Mouse (Mus musculus) embryonic facial prominence, embryonic 10.5 days (tissue): ENCODE data around the gene Mboat1. TPM values are rescaled to one million over a fixed set of nuclear protein-coding genes. Genes with fewer than 3 reads are reported as not detected.

Source experiments
- DNase-seq: peaks from one replicate; pipeline ENCODE4 v3.0.0-alpha.2; 2017; ENCODE audit warnings: low spot score
- H3K27ac ChIP-seq: fragments of 300-500 bp; sonication (generic); replicated peaks from 2 replicates; pipeline ENCODE4 v1.5.1; 2016; ENCODE audit warnings: mild to moderate bottlenecking
- H3K27me3 ChIP-seq: fragments of 300-500 bp; sonication (generic); replicated peaks from 2 replicates; pipeline ENCODE4 v1.6.1; 2016; ENCODE audit warnings: low read depth, mild to moderate bottlenecking; ENCODE audit not compliant: poor library complexity, severe bottlenecking
- H3K36me3 ChIP-seq: fragments of 300-500 bp; sonication (generic); replicated peaks from 2 replicates; pipeline ENCODE4 v1.6.1; 2016; ENCODE audit warnings: mild to moderate bottlenecking, moderate library complexity
- H3K4me1 ChIP-seq: fragments of 300-500 bp; sonication (generic); 2 replicates; pipeline ENCODE4 v1.6.1; 2016
- H3K4me3 ChIP-seq: fragments of 300-500 bp; sonication (generic); 2 replicates; pipeline ENCODE4 v1.5.1; 2016; ENCODE audit warnings: mild to moderate bottlenecking, moderate library complexity
- H3K9me3 ChIP-seq: fragments of 300-500 bp; sonication (generic); 2 replicates; pipeline ENCODE4 v1.6.1; 2016; ENCODE audit warnings: mild to moderate bottlenecking
- WGBS: fragments of 180-500 bp; shearing (Covaris S2); methylation state at CpG from one replicate; pipeline ENCODE4 v1.1.7; 2016; 5-methylcytosine and 5-hydroxymethylcytosine counted together
- polyA plus RNA-seq: library from polyadenylated mRNA; unstranded; fragments of >200 nt; fragmentation: Nextera tagmentation; extraction: Ambion mirVana; gene quantifications from 2 replicates; pipeline ENCODE4 v1.2.1, GENCODE M21; 2016

Gene Mboat1
- polyA plus RNA-seq, 1 experiment from 2014 or later = 7.6 TPM

DNA sequence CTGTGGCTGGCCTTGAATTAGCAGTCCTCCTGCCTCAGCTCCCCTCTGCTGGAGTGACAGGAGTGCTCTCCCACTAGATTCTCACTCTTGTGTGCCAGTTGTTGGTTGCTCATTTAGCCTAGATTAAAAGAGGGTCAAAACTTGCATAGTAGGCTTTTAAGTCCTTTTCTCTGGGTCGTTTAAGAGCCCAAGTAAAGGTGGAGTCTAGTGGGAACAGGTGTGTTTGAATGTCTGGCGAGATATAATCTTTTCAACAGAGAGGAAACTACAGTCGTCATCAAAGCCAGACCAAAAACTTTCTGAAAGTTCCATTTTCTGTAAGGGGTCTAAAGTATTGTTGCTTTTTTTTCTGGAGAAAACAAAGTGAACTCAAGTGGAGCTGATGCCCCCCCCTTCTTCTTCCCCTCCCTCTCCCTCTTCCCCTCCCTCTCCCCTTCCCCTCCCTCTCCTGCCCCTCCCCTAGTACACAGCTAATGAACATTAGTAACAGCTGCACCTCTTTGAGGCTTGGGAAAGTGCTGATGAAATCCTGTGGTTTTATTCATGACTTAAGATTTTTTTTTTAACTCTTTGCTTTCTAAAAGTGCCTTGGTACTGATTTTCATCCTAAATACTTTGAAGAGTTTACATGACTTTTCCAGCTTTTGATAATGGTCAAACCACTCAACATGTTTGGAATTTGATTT, 55.9 kb downstream of the Mboat1 start:
- no peaks in the 10 kb centered on the region for H3K27me3 ChIP-seq
- H3K27ac ChIP-seq = no peak overlapping the region
- WGBS = 69% methylated on average over 3 of the region's 3 CpGs
- H3K9me3 ChIP-seq = no peaks in the 10 kb centered on the region
- no peak overlapping the region for H3K4me3 ChIP-seq
- H3K36me3 ChIP-seq = no peaks in the 10 kb centered on the region
- no peak for DNase-seq
- peaks cover 5% of the 10 kb centered on the region; the same call in 1 of the 2 replicates for H3K4me1 ChIP-seq

DNA sequence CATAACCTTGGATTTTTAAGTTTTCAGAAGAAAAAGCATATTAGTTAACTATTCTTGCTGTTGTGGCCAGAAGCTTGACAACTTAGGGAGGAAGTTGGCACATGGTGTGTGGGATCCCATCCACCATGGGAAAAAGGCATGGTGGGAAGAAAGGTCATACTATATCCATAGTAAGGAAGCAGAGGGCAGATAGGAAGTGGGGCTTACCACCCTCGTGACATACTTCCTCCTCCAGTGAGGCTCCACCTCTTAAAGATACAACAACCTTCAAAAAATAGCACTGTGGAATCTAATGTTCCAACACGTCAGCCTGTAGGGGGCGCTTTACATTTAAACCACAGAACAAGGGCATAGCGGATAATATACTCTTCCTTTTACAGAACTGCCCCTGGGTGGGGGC, 57.1 kb downstream of the Mboat1 start:
- H3K9me3 ChIP-seq = no peaks in the 10 kb centered on the region
- H3K4me1 ChIP-seq = peaks cover 8% of the 10 kb centered on the region; the same call in 1 of the 2 replicates
- H3K36me3 ChIP-seq = no peaks in the 10 kb centered on the region
- no peak overlapping the region for H3K27ac ChIP-seq
- no peaks in the 10 kb centered on the region for H3K27me3 ChIP-seq
- WGBS = 66% methylated on average over 4 of the region's 4 CpGs
- DNase-seq = no peak
- H3K4me3 ChIP-seq = no peak overlapping the region

DNA sequence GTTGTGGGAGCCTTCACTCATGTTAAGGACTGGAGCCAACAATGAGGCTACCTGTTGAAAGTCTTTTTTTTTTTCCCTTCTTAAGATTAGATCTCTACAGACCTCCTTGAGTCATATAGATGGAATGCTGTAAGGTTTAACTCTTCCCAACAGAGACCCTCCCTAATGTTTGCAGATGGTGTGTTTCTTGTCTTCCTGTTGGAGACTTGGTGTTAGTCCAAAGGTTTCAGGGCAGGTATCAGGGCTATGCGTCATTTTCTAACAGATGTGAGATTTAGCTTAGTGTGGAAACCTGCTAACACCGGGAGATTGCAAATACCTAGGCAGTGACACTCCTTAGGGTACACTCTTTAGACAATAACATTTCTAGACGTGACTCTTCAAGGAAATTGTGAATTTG, 58.5 kb downstream of the Mboat1 start:
- no peak overlapping the region for H3K4me3 ChIP-seq
- H3K9me3 ChIP-seq = no peaks in the 10 kb centered on the region
- peaks cover 10% of the 10 kb centered on the region; the same call in 1 of the 2 replicates for H3K4me1 ChIP-seq
- no peaks in the 10 kb centered on the region for H3K36me3 ChIP-seq
- WGBS = 79% methylated on average over 3 of the region's 3 CpGs
- no peak overlapping the region for H3K27ac ChIP-seq
- no peaks in the 10 kb centered on the region for H3K27me3 ChIP-seq
- no peak for DNase-seq

DNA sequence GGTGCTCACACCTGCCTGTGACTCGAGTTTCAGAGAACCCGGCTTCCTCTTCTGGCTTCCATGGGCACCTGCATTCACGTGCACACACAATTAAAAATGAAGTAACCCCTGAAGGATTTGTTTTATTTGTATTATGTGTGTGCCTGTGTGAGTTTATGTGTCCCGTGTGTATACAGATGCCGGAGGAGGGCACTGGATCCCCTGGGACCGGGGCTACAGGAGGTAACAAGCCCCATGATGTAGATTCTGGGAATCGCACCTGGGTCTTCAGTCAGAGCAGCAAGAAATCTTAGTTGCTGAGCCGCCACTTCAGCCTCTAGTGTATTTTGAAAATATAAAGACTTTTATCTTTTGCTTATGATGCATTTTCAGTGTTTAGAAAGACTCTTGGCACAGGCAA, 60.4 kb downstream of the Mboat1 start:
- H3K4me1 ChIP-seq = peaks cover 10% of the 10 kb centered on the region; the same call in 1 of the 2 replicates
- no peaks in the 10 kb centered on the region for H3K27me3 ChIP-seq
- H3K27ac ChIP-seq = no peak overlapping the region
- WGBS = 86% methylated on average over 8 of the region's 8 CpGs
- no peaks in the 10 kb centered on the region for H3K9me3 ChIP-seq
- H3K36me3 ChIP-seq = no peaks in the 10 kb centered on the region
- H3K4me3 ChIP-seq = no peak overlapping the region
- no peak for DNase-seq

DNA sequence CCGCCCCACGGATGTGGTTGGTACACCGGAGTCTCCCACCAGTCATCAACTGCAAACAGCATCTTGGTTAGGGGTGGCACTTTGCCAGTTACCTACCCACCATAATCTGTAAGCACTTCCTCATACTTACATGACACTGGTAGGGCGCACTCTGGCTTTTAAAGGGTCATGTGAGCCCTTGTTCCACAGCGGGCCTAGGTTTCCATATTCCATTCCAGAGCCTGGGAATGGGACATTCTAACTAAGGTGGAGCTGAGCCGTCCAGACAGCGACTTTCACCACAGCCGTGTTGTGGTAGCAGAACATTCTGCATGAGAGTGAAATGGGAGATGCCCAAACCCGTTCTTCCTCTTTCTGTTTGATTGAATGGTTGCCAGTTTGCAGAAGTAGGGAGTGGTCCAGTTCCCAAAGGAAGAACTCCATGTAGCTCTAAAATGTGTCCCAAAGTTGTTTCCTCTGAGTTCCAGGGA, 61.8 kb downstream of the Mboat1 start:
- WGBS = 90% methylated on average over 9 of the region's 9 CpGs
- Histone ChIP-seq H3K4me1 (0 out of 2 replicates have a peak, but pooled peaks cover 5% of the 10 kb centered on the region), H3K27ac (no peak overlapping the region), H3K4me3 (no peak overlapping the region), H3K27me3 (no peaks in the 10 kb centered on the region), H3K9me3 (no peaks in the 10 kb centered on the region), H3K36me3 (no peaks in the 10 kb centered on the region)
- DNase-seq = no peak

DNA sequence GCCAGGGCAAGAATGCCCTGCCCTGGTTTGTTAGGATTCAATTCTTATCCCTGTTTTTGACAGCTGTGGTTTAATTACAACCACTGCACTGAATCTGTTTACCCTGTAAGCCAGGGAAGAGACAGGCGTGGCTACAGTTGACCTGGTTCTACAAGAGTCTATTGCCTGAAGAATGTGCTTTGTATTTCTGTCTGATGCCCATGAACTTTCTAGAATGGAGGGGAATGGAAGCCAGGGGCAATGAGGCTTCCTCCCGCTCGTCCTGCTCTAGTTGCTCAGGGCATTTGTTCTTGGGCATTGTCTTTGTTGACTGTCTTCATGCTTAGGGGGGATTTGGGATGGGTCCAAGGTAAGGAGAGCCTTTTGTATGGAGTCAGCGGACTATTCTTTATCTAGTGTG, 63.5 kb downstream of the Mboat1 start:
- Histone ChIP-seq H3K36me3 (no peaks in the 10 kb centered on the region), H3K4me1 (0 out of 2 replicates have a peak, but pooled peaks cover 5% of the 10 kb centered on the region), H3K4me3 (no peak overlapping the region), H3K27me3 (no peaks in the 10 kb centered on the region), H3K27ac (no peak overlapping the region), H3K9me3 (no peaks in the 10 kb centered on the region)
- WGBS = 75% methylated on average over 4 of the region's 4 CpGs
- no peak for DNase-seq

DNA sequence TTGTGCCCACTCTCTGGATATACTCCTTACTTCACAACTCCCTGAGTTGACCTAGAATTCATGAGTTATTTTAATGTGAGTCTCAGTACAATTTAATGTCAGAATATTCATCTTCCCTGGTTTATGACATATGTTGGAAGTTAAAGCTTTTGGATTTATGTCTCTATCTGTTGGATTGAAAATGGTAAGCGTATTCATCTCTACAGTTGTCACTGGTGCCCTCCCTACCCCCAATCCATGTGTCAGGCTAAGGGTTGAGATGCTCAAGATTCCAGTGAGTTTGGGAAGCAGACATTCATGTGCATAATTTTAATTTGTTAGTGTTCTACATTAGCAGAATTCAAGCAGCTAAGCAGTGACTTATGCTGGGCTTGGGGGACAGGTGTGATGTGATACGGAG, 64.4 kb downstream of the Mboat1 start:
- H3K27ac ChIP-seq = no peak overlapping the region
- no peak overlapping the region for H3K4me3 ChIP-seq
- WGBS = 96% methylated on average over 2 of the region's 2 CpGs

DNA sequence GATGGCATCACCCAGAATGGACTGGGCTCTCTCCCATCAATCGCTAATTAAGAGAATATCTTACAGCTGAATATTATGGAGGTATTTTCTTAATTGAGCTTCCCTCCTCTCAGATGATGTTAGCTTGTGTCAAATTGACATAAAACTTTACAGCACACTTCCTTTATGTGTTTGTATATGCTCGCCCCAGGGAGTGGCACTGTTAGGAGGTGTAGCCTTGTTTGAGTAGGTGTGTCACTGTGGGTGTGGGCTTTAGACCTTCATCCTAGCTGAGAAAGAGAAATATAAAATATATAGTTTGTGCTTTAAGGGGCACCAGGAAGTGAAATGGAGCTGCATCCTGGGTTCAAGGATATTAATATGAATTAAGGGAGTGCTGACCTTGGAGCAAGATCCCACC, 66.7 kb downstream of the Mboat1 start:
- no peak for DNase-seq
- Histone ChIP-seq H3K27ac (no peak overlapping the region), H3K4me1 (0 out of 2 replicates have a peak, but pooled peaks cover 5% of the 10 kb centered on the region), H3K27me3 (no peaks in the 10 kb centered on the region), H3K9me3 (no peaks in the 10 kb centered on the region), H3K4me3 (no peak overlapping the region), H3K36me3 (no peaks in the 10 kb centered on the region)
- WGBS = 87% methylated on average over 2 of the region's 2 CpGs

More for the DNA sequence above, 64.4 kb downstream of the Mboat1 start:
- H3K9me3 ChIP-seq = no peaks in the 10 kb centered on the region
- no peaks in the 10 kb centered on the region for H3K27me3 ChIP-seq
- no peaks in the 10 kb centered on the region for H3K36me3 ChIP-seq
- 0 out of 2 replicates have a peak, but pooled peaks cover 5% of the 10 kb centered on the region for H3K4me1 ChIP-seq
- DNase-seq = no peak

DNA sequence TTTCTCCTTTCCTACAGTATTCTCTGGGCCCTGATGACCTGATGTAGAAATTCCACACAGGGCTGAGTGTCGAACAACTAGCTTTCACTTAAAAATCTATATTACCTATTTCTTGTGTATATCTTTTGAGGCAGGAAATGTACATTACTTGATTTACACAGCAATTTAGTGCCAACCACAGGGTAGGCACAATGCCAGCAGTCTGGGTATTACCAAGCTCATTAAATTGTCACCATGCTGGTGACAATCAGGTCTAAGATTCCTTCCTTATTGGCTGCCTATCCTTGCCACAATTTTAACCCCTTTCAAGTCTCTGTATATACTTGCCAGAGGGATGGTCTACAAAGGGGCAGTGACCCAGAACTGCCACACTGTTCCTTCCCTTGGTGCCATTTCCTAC, 71.9 kb downstream of the Mboat1 start:
- no peak overlapping the region for H3K4me3 ChIP-seq
- 93% methylated on average over 1 of the region's 1 CpGs for WGBS
- H3K27me3 ChIP-seq = no peaks in the 10 kb centered on the region
- no peak for DNase-seq
- H3K9me3 ChIP-seq = no peaks in the 10 kb centered on the region
- H3K4me1 ChIP-seq = no peaks in the 10 kb centered on the region
- no peaks in the 10 kb centered on the region for H3K36me3 ChIP-seq
- no peak overlapping the region for H3K27ac ChIP-seq

DNA sequence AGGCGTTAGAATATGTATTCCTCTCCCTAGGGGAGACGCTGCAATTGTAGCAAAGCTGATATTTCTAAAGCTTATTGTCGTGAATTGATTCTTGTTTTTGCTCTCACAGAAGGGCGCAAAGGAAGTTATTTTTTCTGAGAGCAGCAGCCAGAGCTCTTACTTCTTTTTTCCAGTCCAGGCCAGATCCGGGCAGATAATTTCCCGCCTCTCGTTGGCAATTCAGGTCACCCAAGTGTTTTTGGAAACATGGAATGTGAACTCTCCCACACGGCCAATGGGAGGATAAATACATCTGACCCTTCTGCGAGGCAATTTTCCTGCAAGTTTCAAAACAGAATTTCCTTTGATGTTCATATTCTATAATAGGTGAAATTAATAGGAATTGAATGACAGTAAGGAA, 77.0 kb downstream of the Mboat1 start:
- Histone ChIP-seq H3K27ac (no peak overlapping the region), H3K27me3 (no peaks in the 10 kb centered on the region), H3K4me3 (no peak overlapping the region), H3K4me1 (no peaks in the 10 kb centered on the region), H3K36me3 (no peaks in the 10 kb centered on the region), H3K9me3 (no peaks in the 10 kb centered on the region)
- DNase-seq = peak; percentile 22
- WGBS = 68% methylated on average over 9 of the region's 9 CpGs

DNA sequence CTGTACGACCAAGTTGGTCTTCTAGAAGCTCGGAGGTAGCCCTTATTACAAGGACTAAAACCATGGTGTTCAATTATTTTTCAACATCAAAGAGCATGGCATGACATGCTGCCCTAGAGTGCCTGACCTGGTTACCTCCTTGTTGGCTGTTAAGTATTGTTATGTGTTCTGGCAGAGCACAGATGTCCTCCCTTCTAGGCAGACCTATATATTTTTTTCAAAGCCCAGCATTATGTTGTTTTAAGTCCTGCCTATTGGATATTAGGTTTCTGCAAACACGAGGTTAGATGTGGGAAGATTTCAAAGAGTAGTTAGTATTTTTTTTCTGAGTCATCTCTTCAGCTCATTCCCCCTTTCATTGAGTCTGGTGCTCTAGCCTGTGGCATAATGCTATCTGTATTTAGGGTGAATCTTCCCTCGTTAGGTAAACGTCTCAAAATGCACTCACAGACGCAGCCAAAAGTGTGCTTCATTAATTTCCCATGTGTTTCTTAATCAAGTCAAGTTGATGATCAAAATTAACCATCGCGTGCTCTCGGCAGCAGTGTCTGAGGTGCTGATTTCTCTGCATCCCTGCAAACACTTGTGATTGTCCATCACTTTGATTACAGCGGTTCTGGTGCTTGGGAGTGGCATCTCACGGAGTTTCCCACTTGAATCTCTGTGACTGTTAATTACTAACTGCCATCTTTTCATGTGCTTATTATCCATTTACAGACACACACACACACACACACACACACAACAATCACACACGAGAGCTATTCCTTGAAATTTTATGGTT, 81.5 kb downstream of the Mboat1 start:
- 83% methylated on average over 12 of the region's 12 CpGs for WGBS
- no peaks in the 10 kb centered on the region for H3K27me3 ChIP-seq

DNA sequence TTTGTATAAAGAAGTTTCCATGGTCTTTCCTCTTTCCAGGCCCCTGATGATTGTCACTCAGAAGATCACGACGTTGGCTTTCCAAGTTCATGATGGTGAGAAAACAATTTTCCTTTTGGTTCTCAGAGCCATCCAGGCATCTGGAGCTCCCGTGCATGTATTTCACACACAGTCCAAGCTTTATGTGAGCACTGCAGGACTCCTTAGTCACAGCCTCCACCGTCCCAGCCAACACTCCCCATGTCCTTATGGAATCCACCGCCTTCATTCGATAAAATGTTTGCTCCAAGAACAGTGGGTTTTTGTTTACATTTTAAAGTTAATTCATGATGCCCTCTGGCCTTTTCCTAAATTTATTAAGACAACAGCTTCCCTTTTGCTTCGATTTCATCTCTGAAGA, 83.3 kb downstream of the Mboat1 start:
- Histone ChIP-seq H3K27me3 (no peaks in the 10 kb centered on the region), H3K4me1 (peaks cover 27% of the 10 kb centered on the region), H3K27ac (no peak overlapping the region), H3K9me3 (no peaks in the 10 kb centered on the region), H3K4me3 (no peak overlapping the region), H3K36me3 (peaks cover 6% of the 10 kb centered on the region; the same call in 1 of the 2 replicates)
- WGBS = 88% methylated on average over 7 of the region's 7 CpGs
- no peak for DNase-seq

More for the DNA sequence above, 81.5 kb downstream of the Mboat1 start:
- no peaks in the 10 kb centered on the region for H3K9me3 ChIP-seq
- no peak overlapping the region for H3K27ac ChIP-seq
- no peak overlapping the region for H3K4me3 ChIP-seq
- H3K4me1 ChIP-seq = peaks cover 27% of the 10 kb centered on the region
- no peak for DNase-seq
- H3K36me3 ChIP-seq = no peaks in the 10 kb centered on the region

DNA sequence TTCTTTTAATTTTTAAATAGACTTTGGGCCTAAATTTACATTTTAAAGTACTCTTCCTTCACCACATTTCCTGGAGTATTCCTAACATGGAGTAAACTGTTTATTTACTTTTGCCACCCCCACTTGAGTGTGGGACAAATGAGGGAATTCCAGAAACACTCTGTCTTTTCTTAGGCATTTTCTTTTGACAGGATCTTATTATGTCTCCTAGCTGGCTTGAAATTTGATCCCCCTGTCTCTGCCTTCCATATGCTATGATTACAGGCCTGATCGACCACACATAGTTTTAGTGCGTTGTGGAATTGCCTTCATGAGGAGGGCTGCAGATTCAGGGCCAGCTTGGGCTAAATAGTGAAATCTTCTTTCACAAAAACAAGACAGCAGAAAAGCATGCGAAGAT, 85.0 kb downstream of the Mboat1 start:
- H3K9me3 ChIP-seq = no peaks in the 10 kb centered on the region

More for the DNA sequence above, 85.0 kb downstream of the Mboat1 start:
- 18% methylated on average over 3 of the region's 3 CpGs for WGBS
- DNase-seq = no peak
- peak overlapping the region; percentile 79 for H3K27ac ChIP-seq
- H3K4me3 ChIP-seq = 0 out of 2 replicates have a peak overlapping the region, but pooled peaks have one; percentile 1
- H3K4me1 ChIP-seq = peaks cover 27% of the 10 kb centered on the region
- no peaks in the 10 kb centered on the region for H3K27me3 ChIP-seq
- H3K36me3 ChIP-seq = peaks cover 6% of the 10 kb centered on the region; the same call in 1 of the 2 replicates
